Mouse (Mus musculus): ENCODE measurements at regions not wholly inside any gene's neighbourhood (a gene's known extent, or its start where the extent isn't known, plus 50 kb on each side); places are given as distances from the start of the nearest gene placed in this dataset.

DNA sequence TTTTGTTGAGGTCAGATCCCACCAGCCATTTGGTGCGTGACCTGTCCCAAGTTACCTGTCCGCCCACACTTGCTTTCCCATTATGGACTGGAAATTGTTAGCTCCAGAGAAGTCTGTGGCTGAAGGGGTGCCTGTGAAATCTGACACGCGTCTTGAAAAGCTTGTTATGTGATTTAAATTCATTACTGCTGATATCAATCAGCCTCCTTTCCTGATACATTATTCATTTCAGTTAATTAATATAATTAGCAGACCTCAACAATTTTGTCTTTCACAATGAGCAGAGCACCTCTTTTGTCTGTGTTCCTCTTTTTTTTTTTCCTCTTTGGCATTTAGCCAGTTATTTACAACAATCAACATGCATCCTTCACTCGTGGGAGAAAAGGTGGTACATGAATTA, 58.6 kb upstream of the Grip1 start:
- DNase-seq (ENCODE audit: low spot score in 2 of 2): no peak

DNA sequence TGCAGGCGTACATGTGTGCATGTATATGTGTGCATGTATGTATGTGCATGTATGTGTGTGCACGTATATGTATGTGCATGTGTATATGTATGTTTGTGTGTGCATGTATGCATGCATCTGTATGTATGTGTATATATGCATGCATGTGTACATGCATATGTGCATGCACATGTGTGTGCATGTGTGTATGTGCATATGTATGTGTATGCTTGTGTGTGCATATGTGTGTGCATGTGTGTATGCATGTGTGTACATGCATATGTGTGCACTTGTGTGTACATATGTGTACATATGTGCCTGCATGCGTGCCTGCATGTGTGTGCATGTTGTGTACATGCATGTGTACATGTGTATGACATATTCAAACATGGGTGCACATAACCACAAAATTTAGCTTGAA, 65.7 kb upstream of the Grip1 start:
- no peak for DNase-seq (ENCODE audit: low spot score in 2 of 2)

DNA sequence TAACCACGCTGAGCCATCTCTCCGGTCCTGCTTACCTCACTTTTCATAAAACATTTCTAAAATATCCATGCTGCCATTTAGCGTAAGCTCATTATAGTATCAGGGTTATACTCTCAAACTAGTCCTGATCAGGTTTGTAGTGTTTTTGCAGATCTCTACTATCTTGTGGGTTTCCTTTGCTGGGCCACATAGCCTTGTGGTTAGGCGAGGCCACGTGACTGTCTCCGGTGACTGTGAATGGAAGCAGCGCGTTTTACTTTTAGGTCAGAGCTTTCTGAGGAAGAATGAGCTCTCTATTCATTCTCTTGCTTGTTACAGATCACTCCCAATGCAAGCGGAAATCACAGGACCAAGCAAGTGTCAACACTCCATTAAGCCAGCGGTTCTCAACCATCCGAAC, 71.4 kb upstream of the Grip1 start:
- no peak for DNase-seq (ENCODE audit: low spot score in 2 of 2)

DNA sequence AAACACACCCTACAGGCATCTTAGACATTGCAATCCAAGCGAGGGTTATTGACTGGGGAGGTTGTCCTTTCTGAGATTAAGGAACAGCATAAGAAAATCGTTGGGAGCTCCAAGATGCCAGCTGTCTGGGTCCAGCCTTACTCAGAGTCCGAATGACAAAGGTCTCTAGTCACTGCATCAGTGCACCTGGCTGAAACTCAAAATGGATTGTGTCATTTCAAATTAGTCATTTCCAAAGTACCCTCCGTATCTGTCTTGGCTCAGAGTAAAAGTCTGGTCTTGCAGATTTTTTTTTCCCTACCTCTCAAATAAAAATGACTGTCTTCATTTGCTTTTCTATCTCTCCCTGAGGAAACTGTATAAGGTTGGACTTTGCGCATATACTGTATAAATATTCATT, 85.1 kb upstream of the Grip1 start:
- no peak for DNase-seq (ENCODE audit: low spot score in 2 of 2)

DNA sequence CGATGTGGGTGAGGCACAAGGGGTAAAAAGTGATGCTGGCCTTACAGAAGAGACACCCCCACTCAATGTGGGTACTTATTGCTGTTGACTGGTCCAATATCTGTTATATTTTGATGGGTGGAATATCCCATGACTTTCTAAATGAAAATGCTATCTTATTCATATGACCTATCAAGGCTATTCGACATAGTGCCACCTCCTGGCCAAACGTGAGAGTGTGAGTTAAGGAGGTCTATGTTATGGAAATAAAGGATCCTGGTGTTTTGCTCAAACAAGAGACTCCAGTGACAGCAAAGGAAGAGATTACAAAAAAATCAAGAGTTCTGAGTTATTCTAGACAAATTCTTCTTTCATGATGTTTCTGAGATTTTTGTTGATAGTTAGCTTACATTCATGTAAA, 90.0 kb upstream of the Grip1 start:
- peak in 1 of 2 experiments; percentile 16 for DNase-seq (ENCODE audit: low spot score in 2 of 2)

DNA sequence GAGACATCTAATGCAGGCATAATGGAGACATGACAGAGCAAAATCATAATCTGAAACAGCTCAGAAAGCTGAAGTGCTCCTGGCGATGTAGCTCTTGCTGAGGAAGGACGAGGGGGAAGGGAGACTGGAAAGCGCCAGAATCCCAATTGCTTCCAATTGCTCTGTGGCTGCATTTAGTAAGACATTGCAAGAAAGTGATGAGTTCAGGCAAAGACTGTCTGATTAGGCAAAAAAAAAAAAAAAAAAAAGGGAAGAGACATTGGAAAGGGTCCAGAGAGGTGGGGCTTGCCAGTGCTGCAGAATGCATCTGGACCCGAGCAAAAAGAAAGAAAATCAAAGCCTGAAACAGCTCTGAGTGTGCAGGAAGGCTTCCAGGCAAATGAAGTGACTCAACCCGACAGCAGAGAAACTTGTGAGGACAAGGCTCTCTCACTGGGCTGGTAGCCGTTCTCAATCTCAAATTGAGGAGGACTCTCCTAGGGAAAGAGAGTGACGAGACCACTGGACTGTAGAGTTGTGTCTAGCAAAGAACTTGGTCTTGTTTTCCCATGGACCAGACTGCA, 94.8 kb upstream of the Grip1 start:
- no peak for DNase-seq (ENCODE audit: low spot score in 2 of 2)

DNA sequence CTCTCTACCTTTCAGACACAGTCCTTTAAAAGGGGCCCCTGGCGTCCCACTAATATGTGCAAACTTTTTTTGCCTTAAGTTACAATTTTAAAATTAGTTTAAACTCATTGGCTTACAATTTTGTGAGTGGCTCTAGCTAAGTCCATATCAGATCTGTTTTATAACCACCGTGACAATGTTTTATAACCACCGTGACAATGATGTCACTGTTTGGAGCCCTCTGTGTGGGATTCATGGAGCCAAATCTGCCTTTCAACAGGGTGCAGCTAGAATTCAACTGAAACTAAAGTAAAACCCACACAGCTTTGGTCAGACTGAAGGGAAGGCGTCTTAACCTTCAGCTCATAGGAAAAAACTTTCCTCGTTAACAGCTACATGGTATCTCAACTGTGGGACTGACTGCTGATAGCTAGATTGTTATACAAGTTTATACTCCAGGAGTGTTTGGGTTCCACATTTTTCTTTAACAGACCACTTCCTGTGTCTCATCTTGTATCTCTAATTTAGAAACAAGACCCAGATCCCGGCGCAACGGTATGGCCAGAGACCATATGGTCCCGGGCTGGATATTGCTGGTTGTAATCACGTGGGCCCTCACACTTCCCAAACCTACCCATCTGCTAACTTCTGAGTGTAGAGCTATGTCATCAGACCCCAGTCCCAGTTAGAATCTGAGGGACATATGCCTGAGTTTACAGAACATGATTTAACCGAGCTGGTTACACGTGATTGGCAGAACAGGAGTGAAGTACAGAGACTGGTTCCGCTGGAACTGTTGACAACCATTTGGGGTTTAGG, 102.7 kb upstream of the Cand1 start:
- DNase-seq (ENCODE audit: low spot score in 2 of 2): peak in 1 of 2 experiments; percentile 28

DNA sequence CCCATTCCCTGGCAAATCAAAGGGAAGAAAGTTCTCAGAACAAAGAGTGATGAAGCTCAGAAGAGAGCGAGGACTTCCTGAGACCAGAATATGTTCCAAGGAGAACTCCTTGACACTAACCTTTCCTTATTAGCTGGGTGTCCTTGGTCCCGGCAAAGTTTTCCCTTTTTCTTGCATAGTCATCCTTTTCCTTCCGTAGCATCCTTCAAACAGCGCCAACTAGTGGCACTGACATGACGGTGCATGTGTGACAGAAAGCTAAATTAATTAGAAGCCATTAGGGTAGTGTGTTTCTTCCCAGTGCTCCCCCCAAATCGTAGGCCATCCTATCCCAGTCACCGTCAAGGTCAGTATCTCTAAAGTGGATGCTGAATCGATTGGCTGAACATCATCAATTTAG, 100.5 kb upstream of the Cand1 start:
- no peak for DNase-seq (ENCODE audit: low spot score in 2 of 2)

DNA sequence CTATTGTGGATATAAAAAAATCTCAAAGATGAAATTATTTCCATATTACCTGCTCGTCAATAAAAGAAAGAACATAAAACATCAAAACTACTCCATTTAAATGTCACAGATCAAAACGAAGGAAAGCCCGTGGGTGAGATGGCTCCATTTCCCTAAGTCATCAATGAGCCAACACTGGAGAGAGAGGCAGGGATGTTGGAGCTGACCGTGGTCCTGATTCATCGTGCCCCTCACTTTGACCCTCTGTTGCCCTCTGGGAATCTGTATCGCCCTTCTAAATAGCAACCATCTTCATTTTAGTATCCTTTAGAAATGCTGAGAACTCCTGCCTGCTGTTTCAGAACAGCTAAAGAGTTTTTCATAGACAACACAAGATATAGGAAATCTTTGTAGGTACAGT, 87.1 kb upstream of the Cand1 start:
- DNase-seq (ENCODE audit: low spot score in 2 of 2): no peak

DNA sequence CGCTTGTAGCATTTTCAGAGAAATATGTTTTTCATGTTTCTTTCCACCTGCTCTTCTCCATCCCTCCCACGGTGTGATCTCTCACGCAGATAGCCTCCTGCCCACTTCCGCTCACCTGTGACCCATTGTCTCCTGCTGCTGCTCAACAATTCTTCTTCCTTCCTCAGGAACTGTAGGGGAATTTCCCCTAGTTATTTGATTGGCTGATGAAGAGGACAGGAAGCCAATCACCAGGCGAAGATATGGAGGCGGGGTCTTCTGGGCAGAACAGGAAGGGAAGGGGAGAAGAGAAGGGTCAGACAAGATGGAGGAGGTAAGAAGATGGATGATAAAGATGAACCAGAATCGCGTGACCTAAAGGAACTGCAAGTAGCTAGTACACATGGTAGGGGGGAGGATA, 80.1 kb upstream of the Cand1 start:
- no peak for DNase-seq (ENCODE audit: low spot score in 2 of 2)

DNA sequence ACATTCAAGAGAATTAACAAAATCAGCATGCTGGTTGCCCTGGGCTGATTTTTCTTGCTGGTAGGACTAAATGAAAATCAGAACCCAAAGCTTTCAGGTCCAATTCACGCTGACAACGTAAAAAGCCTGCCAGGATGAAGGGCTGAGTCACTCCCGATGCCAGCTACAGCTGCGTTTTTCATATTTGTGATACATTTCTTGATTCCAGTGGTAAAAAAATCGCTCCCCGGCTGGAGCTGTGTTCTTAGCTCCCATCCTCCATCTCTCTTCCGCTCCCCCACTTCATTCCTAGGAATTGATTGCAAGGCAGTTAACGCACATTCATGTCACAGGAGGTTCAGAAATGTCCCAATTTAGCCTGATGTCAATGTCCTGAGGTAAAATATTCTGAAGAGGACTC, 78.6 kb upstream of the Cand1 start:
- DNase-seq (ENCODE audit: low spot score in 2 of 2): no peak

DNA sequence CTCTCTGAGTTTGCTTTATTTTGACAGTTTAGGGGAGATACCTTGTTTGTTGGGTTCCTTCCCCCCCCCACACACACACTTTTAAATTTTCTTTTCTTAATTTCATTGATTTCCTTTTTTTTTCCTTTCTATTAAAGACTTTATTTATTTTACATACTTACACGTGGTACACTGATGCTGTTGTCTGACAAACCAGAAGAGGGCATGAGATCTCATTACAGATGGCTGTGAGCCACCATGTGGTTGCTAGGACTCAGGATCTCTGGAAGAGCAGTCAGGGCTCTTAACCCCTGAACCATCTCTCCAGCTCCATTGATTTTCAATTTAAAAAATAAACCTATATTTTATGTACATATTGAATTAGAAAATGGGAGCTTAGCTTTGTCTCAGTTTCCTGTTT, 71.7 kb upstream of the Cand1 start:
- no peak for DNase-seq (ENCODE audit: low spot score in 2 of 2)

DNA sequence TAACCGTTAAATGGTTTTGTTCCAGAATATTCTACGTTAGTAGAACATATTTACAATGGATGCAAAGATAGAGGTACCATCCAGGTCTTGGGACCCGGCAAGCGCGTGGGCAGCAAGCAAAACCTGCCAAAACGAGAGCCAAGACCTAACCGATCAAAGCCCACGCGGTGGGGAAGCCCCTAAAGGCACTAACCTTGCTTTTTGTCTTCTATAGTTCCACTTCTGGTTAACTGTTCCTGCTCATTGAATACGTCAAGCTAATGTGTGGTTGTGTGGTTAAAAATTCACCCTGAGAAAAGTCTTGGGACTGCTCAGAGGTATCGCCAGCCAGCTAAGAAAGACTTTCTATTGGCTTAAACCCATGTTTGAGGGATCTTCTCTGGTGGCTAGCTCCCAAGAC, 55.9 kb upstream of the Cand1 start:
- DNase-seq (ENCODE audit: low spot score in 2 of 2): no peak

DNA sequence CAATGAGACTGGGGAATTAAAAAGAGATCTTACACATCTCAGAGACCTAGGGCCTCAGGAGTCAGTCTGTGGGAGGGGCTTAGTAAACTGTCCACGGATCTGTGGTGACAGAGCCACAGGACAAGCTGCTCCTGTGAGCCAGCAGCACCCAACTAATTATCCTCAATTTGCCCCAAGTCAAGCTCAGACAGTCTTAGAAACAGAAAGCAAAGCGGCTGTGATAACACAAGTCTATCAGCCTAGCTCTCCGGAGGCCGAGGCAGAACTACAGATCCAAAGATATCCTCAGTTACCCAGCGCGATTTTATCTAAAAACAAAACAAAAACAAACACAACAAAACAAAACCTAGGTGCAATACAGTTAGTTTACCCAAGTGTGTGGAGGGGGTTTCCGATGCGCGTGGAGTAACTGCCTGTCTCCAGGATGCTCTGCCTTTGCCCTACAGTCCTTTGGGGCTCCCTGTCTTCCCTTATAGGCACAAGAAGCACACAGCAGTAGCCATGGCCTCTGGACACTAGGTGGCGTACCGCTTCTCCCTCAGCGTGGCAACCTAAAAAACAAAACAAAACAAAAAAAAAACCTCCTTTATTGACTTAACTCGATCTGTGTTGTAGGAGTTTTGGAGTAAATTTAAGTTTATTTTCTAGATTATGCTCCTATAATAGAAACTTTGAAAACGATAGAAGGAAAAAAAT, 54.7 kb upstream of the Cand1 start:
- peak in 1 of 2 experiments; percentile 21 for DNase-seq (ENCODE audit: low spot score in 2 of 2)

DNA sequence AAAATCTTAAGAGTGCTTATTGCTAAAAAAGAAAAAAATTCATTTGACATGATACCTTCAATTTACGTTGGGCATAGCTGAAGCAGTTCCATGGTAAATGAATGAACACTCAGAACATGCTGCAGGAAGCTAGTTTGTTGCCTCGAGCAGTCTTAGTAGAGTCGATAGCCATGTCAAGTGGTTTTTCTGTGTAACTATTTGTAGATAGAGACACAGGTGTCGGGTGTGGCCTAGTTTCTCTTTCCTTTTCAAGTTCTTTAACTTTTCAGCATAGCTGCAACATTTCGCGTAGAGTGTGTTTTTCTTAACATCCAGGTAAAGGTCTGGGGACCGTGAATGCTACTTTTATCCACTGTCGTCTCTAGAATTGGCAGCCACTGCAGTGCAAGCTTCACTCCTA, 53.5 kb upstream of the Cand1 start:
- DNase-seq (ENCODE audit: low spot score in 2 of 2): no peak

Measured in frontal cortex, postnatal 10 days (tissue).